Mouse (Mus musculus) hindbrain, embryonic 12.5 days (tissue): ENCODE results near the gene Vrk1. TPM values are rescaled to one million over a fixed set of nuclear protein-coding genes. Genes with fewer than 3 reads are reported as not detected.

Experiments
- ATAC-seq: fragments of 200-750 bp; cut with Nextera tagmentation; 2 replicates; pipeline ENCODE4 v1.8.0; 2017; ENCODE audit warnings: moderate TSS enrichment; ENCODE audit not compliant: low FRiP score
- H3K27ac ChIP-seq: fragments of 300-500 bp; sonication (generic); 2 replicates; pipeline ENCODE4 v1.5.1; 2016; ENCODE audit warnings: mild to moderate bottlenecking
- H3K27me3 ChIP-seq: fragments of 300-500 bp; sonication (generic); 2 replicates; pipeline ENCODE4 v1.6.1; 2016; ENCODE audit warnings: mild to moderate bottlenecking
- H3K36me3 ChIP-seq: fragments of 300-500 bp; sonication (generic); 2 replicates; pipeline ENCODE4 v1.6.1; 2016; ENCODE audit warnings: mild to moderate bottlenecking
- H3K4me1 ChIP-seq: fragments of 300-500 bp; sonication (generic); 2 replicates; pipeline ENCODE4 v1.6.1; 2016
- H3K4me2 ChIP-seq: fragments of 300-500 bp; sonication (generic); replicated peaks from 2 replicates; pipeline ENCODE4 v1.6.1; 2016; ENCODE audit warnings: mild to moderate bottlenecking
- H3K4me3 ChIP-seq: fragments of 300-500 bp; sonication (generic); 2 replicates; pipeline ENCODE4 v1.5.1; 2016; ENCODE audit warnings: mild to moderate bottlenecking
- H3K9ac ChIP-seq: fragments of 300-500 bp; sonication (generic); 2 replicates; pipeline ENCODE4 v1.6.1; 2016; ENCODE audit warnings: mild to moderate bottlenecking, moderate library complexity
- H3K9me3 ChIP-seq: fragments of 300-500 bp; sonication (generic); replicated peaks from 2 replicates; pipeline ENCODE4 v1.6.1; 2016; ENCODE audit warnings: mild to moderate bottlenecking
- WGBS: fragments of 180-500 bp; shearing (Covaris S2); methylation state at CpG from one replicate; pipeline ENCODE4 v1.1.7; 2016; 5-methylcytosine and 5-hydroxymethylcytosine counted together
- polyA plus RNA-seq: library from polyadenylated mRNA; unstranded; fragments of >200 nt; fragmentation: Nextera tagmentation; extraction: Ambion mirVana; gene quantifications from 2 replicates; pipeline ENCODE4 v1.2.1, GENCODE M21; 2016

The Vrk1 gene
- polyA plus RNA-seq, 1 experiment from 2014 or later, result 60.7 TPM

DNA sequence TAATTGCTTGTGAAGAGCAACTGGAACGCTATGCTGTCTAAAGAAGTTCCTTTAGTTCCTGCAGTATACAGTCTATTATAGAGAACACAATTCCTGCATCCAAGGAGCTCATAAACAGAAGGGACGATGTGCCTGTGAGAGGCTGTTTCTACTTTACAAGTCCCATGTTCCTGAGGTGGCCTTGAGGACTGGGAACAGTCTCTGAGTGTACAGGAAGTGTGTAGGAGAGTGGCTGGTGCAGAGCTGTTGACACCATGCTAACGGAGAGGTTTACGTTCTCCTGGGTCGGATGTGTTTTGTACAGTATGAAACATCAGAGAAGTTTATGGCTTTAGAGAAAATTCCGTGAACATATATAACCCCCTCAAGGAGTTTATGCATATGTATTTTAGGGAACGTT, 20.8 kb downstream of the Vrk1 start:
- Histone ChIP-seq H3K27ac (no peak overlapping the region), H3K4me1 (no peaks in the 10 kb centered on the region), H3K36me3 (no peaks in the 10 kb centered on the region), H3K4me2 (no peak overlapping the region), H3K9ac (no peak overlapping the region), H3K4me3 (no peak overlapping the region), H3K27me3 (no peaks in the 10 kb centered on the region), H3K9me3 (no peaks in the 10 kb centered on the region)
- WGBS, result 95% methylated on average over 7 of the region's 7 CpGs
- ATAC-seq, result no peak

- H3K27ac ChIP-seq, result no peak overlapping the region
- H3K9me3 ChIP-seq, result no peaks in the 10 kb centered on the region
- H3K4me3 ChIP-seq, result no peak overlapping the region
- WGBS, result 91% methylated on average over 9 of the region's 9 CpGs
- H3K4me2 ChIP-seq, result no peak overlapping the region
- H3K4me1 ChIP-seq, result no peaks in the 10 kb centered on the region
- ATAC-seq, result no peak
- no peaks in the 10 kb centered on the region for H3K36me3 ChIP-seq
- H3K9ac ChIP-seq, result no peak overlapping the region
- no peaks in the 10 kb centered on the region for H3K27me3 ChIP-seq
These were observed 21.9 kb downstream of the Vrk1 start for GRCm38 (mm10) chr12:106031916-106032315.

- Histone ChIP-seq H3K4me3 (no peak overlapping the region), H3K27ac (no peak overlapping the region), H3K27me3 (no peaks in the 10 kb centered on the region), H3K9ac (no peak overlapping the region), H3K9me3 (no peaks in the 10 kb centered on the region), H3K4me2 (no peak overlapping the region), H3K4me1 (no peaks in the 10 kb centered on the region), H3K36me3 (no peaks in the 10 kb centered on the region)
- ATAC-seq, result no peak
- WGBS, result 93% methylated on average over 12 of the region's 12 CpGs
These were observed 22.3 kb downstream of the Vrk1 start for GRCm38 (mm10) chr12:106032361-106032760.

DNA sequence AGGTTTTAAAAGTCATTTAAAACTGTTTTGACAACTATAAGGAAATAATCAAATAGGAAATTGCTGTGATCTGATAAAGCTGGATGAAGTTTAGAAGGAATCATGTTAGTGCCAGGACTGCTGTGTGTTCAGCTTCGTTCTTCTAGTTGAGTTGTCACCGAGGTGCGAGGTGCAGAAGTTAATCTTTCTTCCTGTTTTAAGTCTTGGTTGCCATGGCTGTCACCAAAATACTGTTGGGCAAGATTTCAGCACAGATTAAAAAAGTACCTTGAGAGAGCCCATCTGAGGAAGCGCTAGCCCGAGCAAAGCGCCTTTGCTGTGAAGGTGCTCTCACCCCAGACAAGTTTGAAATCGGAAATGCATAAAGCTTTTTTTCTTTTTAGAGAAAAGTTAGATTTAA, 24.2 kb downstream of the Vrk1 start:
- no peak for ATAC-seq
- H3K4me3 ChIP-seq, result no peak overlapping the region
- H3K9me3 ChIP-seq, result no peaks in the 10 kb centered on the region
- H3K27me3 ChIP-seq, result no peaks in the 10 kb centered on the region
- H3K27ac ChIP-seq, result no peak overlapping the region
- no peaks in the 10 kb centered on the region for H3K36me3 ChIP-seq
- H3K9ac ChIP-seq, result no peak overlapping the region
- no peaks in the 10 kb centered on the region for H3K4me1 ChIP-seq
- WGBS, result 96% methylated on average over 7 of the region's 7 CpGs
- H3K4me2 ChIP-seq, result no peak overlapping the region

DNA sequence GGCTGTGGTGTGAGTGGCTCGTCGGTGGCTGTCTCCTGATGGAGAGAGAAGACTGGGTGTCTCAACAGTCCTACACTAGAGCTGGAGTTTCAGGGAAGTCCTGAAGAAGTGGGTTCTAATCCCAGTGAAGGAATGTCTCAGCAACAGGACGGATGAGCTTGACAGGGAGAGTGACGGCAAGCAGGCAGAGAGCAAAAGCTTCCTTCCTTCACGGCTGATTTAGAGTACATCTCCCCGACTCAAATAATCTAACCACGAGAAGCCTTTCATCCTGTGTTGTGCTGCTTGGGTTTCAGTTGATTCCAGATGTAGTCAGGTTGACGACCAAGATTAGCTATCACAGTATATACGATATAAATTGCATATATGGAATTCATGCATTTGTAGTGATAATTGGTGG, 24.7 kb downstream of the Vrk1 start:
- no peak for ATAC-seq
- WGBS, result 92% methylated on average over 9 of the region's 9 CpGs
- H3K36me3 ChIP-seq, result no peaks in the 10 kb centered on the region
- no peak overlapping the region for H3K4me3 ChIP-seq
- no peaks in the 10 kb centered on the region for H3K4me1 ChIP-seq
- H3K27ac ChIP-seq, result no peak overlapping the region
- no peaks in the 10 kb centered on the region for H3K9me3 ChIP-seq
- H3K4me2 ChIP-seq, result no peak overlapping the region
- no peak overlapping the region for H3K9ac ChIP-seq
- no peaks in the 10 kb centered on the region for H3K27me3 ChIP-seq

- H3K9ac ChIP-seq, result no peak overlapping the region
- no peak for ATAC-seq
- peaks cover 11% of the 10 kb centered on the region for H3K36me3 ChIP-seq
- 92% methylated on average over 7 of the region's 7 CpGs for WGBS
- H3K4me2 ChIP-seq, result no peak overlapping the region
- H3K27me3 ChIP-seq, result no peaks in the 10 kb centered on the region
- H3K4me1 ChIP-seq, result no peaks in the 10 kb centered on the region
- no peaks in the 10 kb centered on the region for H3K9me3 ChIP-seq
- H3K4me3 ChIP-seq, result no peak overlapping the region
- H3K27ac ChIP-seq, result no peak overlapping the region
These were observed 30.2 kb downstream of the Vrk1 start for GRCm38 (mm10) chr12:106040259-106040658.

- Histone ChIP-seq H3K27me3 (no peaks in the 10 kb centered on the region), H3K4me3 (no peak overlapping the region), H3K4me1 (no peaks in the 10 kb centered on the region), H3K9me3 (no peaks in the 10 kb centered on the region), H3K36me3 (peaks cover 23% of the 10 kb centered on the region), H3K27ac (no peak overlapping the region), H3K4me2 (no peak overlapping the region), H3K9ac (no peak overlapping the region)
- 39% methylated on average over 9 of the region's 9 CpGs for WGBS
- ATAC-seq, result no peak
These were observed 36.2 kb downstream of the Vrk1 start for GRCm38 (mm10) chr12:106046143-106046795.

- Histone ChIP-seq H3K4me3 (no peak overlapping the region), H3K4me1 (no peaks in the 10 kb centered on the region), H3K9me3 (no peaks in the 10 kb centered on the region), H3K9ac (no peak overlapping the region), H3K4me2 (no peak overlapping the region), H3K27ac (no peak overlapping the region), H3K27me3 (no peaks in the 10 kb centered on the region), H3K36me3 (peaks cover 10% of the 10 kb centered on the region)
- 91% methylated on average over 7 of the region's 7 CpGs for WGBS
- ATAC-seq, result no peak
These were observed 42.2 kb downstream of the Vrk1 start for GRCm38 (mm10) chr12:106052271-106052670.

DNA sequence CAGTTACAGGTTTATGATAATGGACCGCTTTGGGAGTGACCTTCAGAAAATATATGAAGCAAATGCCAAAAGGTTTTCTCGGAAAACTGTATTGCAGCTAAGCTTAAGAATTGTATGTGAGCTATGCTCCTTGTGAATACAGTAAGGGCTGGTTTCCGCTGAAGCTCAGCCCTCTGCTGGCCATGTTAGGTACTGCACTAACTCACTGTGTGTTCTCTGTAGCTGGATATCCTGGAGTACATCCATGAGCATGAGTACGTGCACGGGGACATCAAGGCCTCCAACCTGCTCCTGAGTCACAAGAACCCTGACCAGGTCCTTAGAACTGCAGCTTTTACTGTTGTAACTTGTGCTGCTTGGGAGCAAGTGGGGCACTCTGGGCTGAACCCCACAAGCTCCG, 45.8 kb downstream of the Vrk1 start:
- Histone ChIP-seq H3K36me3 (peaks cover 11% of the 10 kb centered on the region; the same call in 1 of the 2 replicates), H3K9ac (no peak overlapping the region)
- no peak for ATAC-seq

DNA sequence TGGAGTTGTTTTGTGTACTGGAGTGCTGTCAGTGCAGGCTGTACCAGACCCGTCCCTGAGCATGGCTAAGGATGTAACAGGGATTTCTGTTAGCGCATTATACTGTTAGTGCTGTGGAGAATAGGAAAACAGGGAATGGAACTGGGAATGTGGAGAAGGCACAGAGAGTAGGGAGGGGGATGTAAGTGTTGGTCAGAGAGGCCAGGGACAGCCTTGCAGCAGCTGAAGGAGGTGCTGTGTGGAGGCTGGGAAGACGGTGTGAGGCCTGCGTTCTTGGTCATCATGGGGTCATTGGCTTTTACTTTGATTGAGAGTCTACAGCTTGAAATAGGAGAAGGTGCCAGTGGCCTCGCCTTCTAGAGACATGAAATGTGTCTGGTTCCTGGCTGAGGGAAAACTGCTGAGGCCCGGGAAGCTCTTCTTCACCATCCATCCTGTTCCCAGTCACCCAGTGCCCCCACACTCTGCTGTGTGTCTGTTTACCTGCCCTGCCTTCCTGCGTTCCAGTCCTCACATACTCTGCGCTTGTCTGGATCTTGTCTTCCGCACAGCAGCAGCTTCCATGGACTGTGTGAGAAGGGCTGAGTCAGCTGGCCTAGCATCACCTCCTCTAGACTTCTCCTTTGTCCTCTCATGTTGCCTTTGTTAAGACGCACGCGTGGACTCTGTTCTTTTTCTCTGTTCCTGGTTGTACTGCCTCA, 50.0 kb downstream of the Vrk1 start:
- Histone ChIP-seq H3K9me3 (no peaks in the 10 kb centered on the region), H3K9ac (no peak overlapping the region), H3K4me2 (no peak overlapping the region), H3K4me3 (no peak overlapping the region), H3K4me1 (peaks cover 4% of the 10 kb centered on the region; the same call in 1 of the 2 replicates), H3K27ac (no peak overlapping the region), H3K36me3 (peaks cover 24% of the 10 kb centered on the region), H3K27me3 (no peaks in the 10 kb centered on the region)
- no peak for ATAC-seq
- 75% methylated on average over 12 of the region's 12 CpGs for WGBS

More for the DNA sequence above, 45.8 kb downstream of the Vrk1 start:
- 57% methylated on average over 6 of the region's 6 CpGs for WGBS
- Histone ChIP-seq H3K27ac (no peak overlapping the region), H3K9me3 (no peaks in the 10 kb centered on the region), H3K27me3 (no peaks in the 10 kb centered on the region), H3K4me1 (peaks cover 4% of the 10 kb centered on the region; the same call in 1 of the 2 replicates), H3K4me2 (no peak overlapping the region), H3K4me3 (no peak overlapping the region)

GRCm38 (mm10) chr12:106070434-106071155, 60.6 kb downstream of the Vrk1 start:
- Histone ChIP-seq H3K9me3 (no peaks in the 10 kb centered on the region), H3K27ac (no peak overlapping the region), H3K27me3 (no peaks in the 10 kb centered on the region), H3K36me3 (no peaks in the 10 kb centered on the region; the same call in 1 of the 2 replicates), H3K4me1 (peaks cover 22% of the 10 kb centered on the region), H3K9ac (no peak overlapping the region), H3K4me3 (no peak overlapping the region), H3K4me2 (no peak overlapping the region)
- peak; percentile 54; the same call in 1 of the 2 replicates for ATAC-seq
- 64% methylated on average over 22 of the region's 22 CpGs for WGBS

GRCm38 (mm10) chr12:106071575-106072166, 61.6 kb downstream of the Vrk1 start:
- peak overlapping the region; percentile 32; the same call in 1 of the 2 replicates for H3K27ac ChIP-seq

More at GRCm38 (mm10) chr12:106071575-106072166, 61.6 kb downstream of the Vrk1 start:
- ATAC-seq, result 0 out of 2 replicates have a peak, but pooled peaks have one; percentile 8
- Histone ChIP-seq H3K4me3 (no peak overlapping the region), H3K4me1 (peaks cover 22% of the 10 kb centered on the region), H3K9me3 (no peaks in the 10 kb centered on the region), H3K36me3 (no peaks in the 10 kb centered on the region; the same call in 1 of the 2 replicates), H3K27me3 (no peaks in the 10 kb centered on the region), H3K9ac (no peak overlapping the region), H3K4me2 (no peak overlapping the region)
- WGBS, result 53% methylated on average over 10 of the region's 10 CpGs
